17 mouse cellular contexts compared by ENCODE assay signal in the genomic region with DNA sequence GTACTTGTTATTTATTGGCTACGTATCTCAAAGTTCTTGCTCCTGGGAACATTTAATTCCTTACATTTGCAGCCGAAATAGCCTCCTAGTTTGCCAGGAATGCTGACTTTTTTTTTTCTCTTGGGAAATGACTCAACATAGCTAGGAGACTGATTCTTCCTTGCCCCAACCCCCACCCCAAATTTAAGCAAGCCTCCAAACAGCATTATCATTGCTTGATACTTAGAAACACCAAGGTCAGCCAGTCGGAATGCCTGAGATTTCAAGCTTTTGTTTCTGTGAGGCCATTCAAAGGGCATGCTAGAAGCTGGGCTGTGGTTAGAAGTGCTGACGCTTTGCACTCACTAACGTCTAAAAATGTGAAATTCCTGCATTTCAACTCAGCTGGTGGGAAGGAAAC. TPM values are rescaled to one million over a fixed set of nuclear protein-coding genes. Genes with fewer than 3 reads are reported as not detected.
DNase-seq lines count a peak whose midpoint lies in the region; ATAC-seq and TF ChIP-seq lines count a peak whose summit lies in the region.
"Had no signal": no experiment of that assay in that cellular context is flagged by ENCODE, and none has a peak within 500 bp of the region (broad histone marks: within the 10 kb centered on the region; RNA-seq: fewer than 3 reads in every experiment).

No protein-coding gene starts in this region.

- DNase-seq in adrenal gland, postnatal 14 days = peak; percentile 36
- no peak for DNase-seq in adrenal gland, postnatal 4 days (ENCODE audit: low spot score in 2 of 2)
- DNase-seq in kidney, postnatal 0 days (ENCODE audit: low spot score) = peak; percentile 53
- DNase-seq in kidney, adult 8-10 months = no peak
- peak; percentile 75 for DNase-seq in ES-CJ7 (ENCODE audit: low read depth, low spot score)
- DNase-seq in spleen, postnatal 14 days (ENCODE audit: low spot score in 2 of 2) = no peak
- DNase-seq: B cell, adult 2 months; cerebellum, postnatal 14 days; thymus, postnatal 25 days had no signal

- TF ChIP-seq CTCF in kidney, postnatal 0 days (IDR thresholded peaks at IDR 0.05; ENCODE audit: low read depth) = no peak

- H3K4me1 ChIP-seq in kidney, postnatal 0 days (replicated peaks; ENCODE audit: insufficient read depth, low read length) = peaks cover 9% of the 10 kb centered on the region
- H3K4me1 ChIP-seq in heart, embryonic 12.5 days (replicated peaks) = peaks cover 18% of the 10 kb centered on the region
- no peaks in the 10 kb centered on the region for H3K4me1 ChIP-seq in forebrain, embryonic 16.5 days (replicated peaks; ENCODE audit: control insufficient read depth, insufficient read depth, low read length)
- H3K4me1 ChIP-seq: limb, embryonic 12.5 days had no signal

- H3K9ac ChIP-seq in kidney, postnatal 0 days (ENCODE audit: low read depth, low read length) = no peak overlapping the region
- H3K9ac ChIP-seq in heart, embryonic 12.5 days = no peak overlapping the region
- H3K9ac ChIP-seq in forebrain, embryonic 16.5 days (replicated peaks; ENCODE audit: low read depth, low read length) = no peak overlapping the region
- H3K9ac ChIP-seq: embryonic facial prominence, embryonic 13.5 days; limb, embryonic 12.5 days had no signal

- no peak overlapping the region for H3K4me2 ChIP-seq in kidney, postnatal 0 days (ENCODE audit: low read length)
- peak overlapping the region; percentile 33 for H3K4me2 ChIP-seq in heart, embryonic 12.5 days
- H3K4me2 ChIP-seq in forebrain, embryonic 16.5 days (ENCODE audit: low read length) = no peak overlapping the region
- H3K4me2 ChIP-seq: embryonic facial prominence, embryonic 13.5 days; limb, embryonic 12.5 days had no signal

- H3K36me3 ChIP-seq in kidney, postnatal 0 days (ENCODE audit: insufficient read depth, low read length) = 0 out of 2 replicates have a peak, but pooled peaks cover 6% of the 10 kb centered on the region
- peaks cover 6% of the 10 kb centered on the region; the same call in 1 of the 2 replicates for H3K36me3 ChIP-seq in heart, embryonic 12.5 days
- H3K36me3 ChIP-seq in forebrain, embryonic 16.5 days (ENCODE audit: control insufficient read depth, insufficient read depth) = no peaks in the 10 kb centered on the region
- H3K36me3 ChIP-seq: embryonic facial prominence, embryonic 13.5 days; limb, embryonic 12.5 days had no signal

- peak overlapping the region; percentile 57 for H3K27ac ChIP-seq in kidney, postnatal 0 days
- peak overlapping the region; percentile 42; the same call in 1 of the 2 replicates for H3K27ac ChIP-seq in heart, embryonic 12.5 days (ENCODE audit: poor library complexity, severe bottlenecking)
- H3K27ac ChIP-seq in forebrain, embryonic 16.5 days (ENCODE audit: low read length) = no peak overlapping the region
- H3K27ac ChIP-seq: embryonic facial prominence, embryonic 13.5 days; limb, embryonic 12.5 days had no signal

- no peaks in the 10 kb centered on the region for H3K27me3 ChIP-seq in kidney, postnatal 0 days (ENCODE audit: insufficient read depth, low read length)
- H3K27me3 ChIP-seq in heart, embryonic 12.5 days (replicated peaks) = no peaks in the 10 kb centered on the region
- no peaks in the 10 kb centered on the region for H3K27me3 ChIP-seq in forebrain, embryonic 16.5 days (replicated peaks; ENCODE audit: control insufficient read depth, insufficient read depth, low read length)
- H3K27me3 ChIP-seq: embryonic facial prominence, embryonic 13.5 days; limb, embryonic 12.5 days had no signal

- H3K4me3 ChIP-seq in kidney, postnatal 0 days (replicated peaks; ENCODE audit: low read depth, low read length) = no peak overlapping the region
- no peak overlapping the region for H3K4me3 ChIP-seq in heart, embryonic 12.5 days
- no peak overlapping the region for H3K4me3 ChIP-seq in forebrain, embryonic 16.5 days (replicated peaks; ENCODE audit: low read length)
- H3K4me3 ChIP-seq: embryonic facial prominence, embryonic 13.5 days; limb, embryonic 12.5 days had no signal

- H3K9me3 ChIP-seq in kidney, postnatal 0 days (replicated peaks; ENCODE audit: low read length) = no peaks in the 10 kb centered on the region
- H3K9me3 ChIP-seq in heart, embryonic 12.5 days (replicated peaks) = no peaks in the 10 kb centered on the region
- no peaks in the 10 kb centered on the region for H3K9me3 ChIP-seq in forebrain, embryonic 16.5 days (ENCODE audit: control insufficient read depth, low read length)
- H3K9me3 ChIP-seq: embryonic facial prominence, embryonic 13.5 days; limb, embryonic 12.5 days had no signal

- WGBS in kidney, postnatal 0 days = 57% methylated on average over 5 of the region's 5 CpGs
- 26% methylated on average over 5 of the region's 5 CpGs for WGBS in heart, embryonic 12.5 days
- WGBS in forebrain, embryonic 16.5 days = 59% methylated on average over 5 of the region's 5 CpGs

- ATAC-seq in kidney, postnatal 0 days (replicated peaks; ENCODE audit: low FRiP score, low read depth) = no peak
- no peak for ATAC-seq in heart, embryonic 12.5 days (ENCODE audit: insufficient number of reproducible peaks, low FRiP score)
- ATAC-seq in forebrain, embryonic 16.5 days = no peak
- ATAC-seq: intestine, postnatal 0 days; midbrain, embryonic 16.5 days had no signal

RNA-seq across cellular contexts. Expression of a gene that starts 11.1 kb away (rescaled TPM):
- 2.7 and 2.8 TPM in 2 replicates for total RNA-seq in adrenal gland, postnatal 14 days (2021)
- 1 to 10 TPM in 1 of 2 experiments, under 1 TPM in 1; 0.99 to 2.0 TPM for total RNA-seq in adrenal gland, postnatal 4 days (2021)
- 7.0 and 7.1 TPM in 2 replicates for polyA plus RNA-seq in kidney, postnatal 0 days (2015; fragmentation: Nextera tagmentation; extraction: Ambion mirVana)
- polyA plus RNA-seq in heart, embryonic 12.5 days (2016; fragmentation: Nextera tagmentation; extraction: Ambion mirVana) = 4.8 and 5.0 TPM in 2 replicates
- polyA plus RNA-seq in forebrain, embryonic 16.5 days (2015; fragmentation: Nextera tagmentation; extraction: Ambion mirVana) = 0.19 TPM in 1 of 2 replicates, not detected in the other
- total RNA-seq: hematopoietic stem cell, adult 5-6 weeks had no signal

RNA-seq across cellular contexts. Expression of a gene that starts 41.8 kb away (rescaled TPM):
- total RNA-seq in adrenal gland, postnatal 14 days (2021) = not detected in 2 replicates
- total RNA-seq in adrenal gland, postnatal 4 days (2021) = under 1 TPM in 1 of 2 experiments, not detected in 1; 0.08 TPM
- 0.03 TPM in 1 of 2 replicates, not detected in the other for polyA plus RNA-seq in kidney, postnatal 0 days (2015; fragmentation: Nextera tagmentation; extraction: Ambion mirVana)
- 0.10 and 0.13 TPM in 2 replicates for polyA plus RNA-seq in heart, embryonic 12.5 days (2016; fragmentation: Nextera tagmentation; extraction: Ambion mirVana)
- polyA plus RNA-seq in forebrain, embryonic 16.5 days (2015; fragmentation: Nextera tagmentation; extraction: Ambion mirVana) = not detected in 2 replicates
- total RNA-seq: hematopoietic stem cell, adult 5-6 weeks; layer of hippocampus, postnatal 25 days had no signal
- polyA plus RNA-seq: embryonic facial prominence, embryonic 13.5 days; midbrain, embryonic 16.5 days had no signal

Comparison
In these comparisons a context has a peak if more than half of its experiments do, and no peak if none do; other contexts are left out.
1. DNase-seq: peak in adrenal gland, postnatal 14 days (single experiment), kidney, postnatal 0 days (single experiment) and ES-CJ7 (single experiment); none in adrenal gland, postnatal 4 days (0 of 2), kidney, adult 8-10 months (0 of 2) and spleen, postnatal 14 days (0 of 2).